Mouse (Mus musculus) kidney, postnatal 36 days (tissue): Measurements from ENCODE around the gene Serpina1e.
"Not testable (repeated sequence)": the region's sequence is repeated elsewhere in the genome, so short reads cannot be mapped to it uniquely, and the experiment has no call there.

Experiments used
- DNase-seq, 2 experiments: peaks; one replicate each; pipeline ENCODE4 v3.0.0; 2021 to 2022; ENCODE audit warnings: mixed read lengths in 2 of 2

The Serpina1e gene

GRCm38 (mm10) chr12:103962337-103962736, 3.6 kb upstream of the Serpina1e start:
- DNase-seq, result peak in 1 of 2 experiments; percentile 10

GRCm38 (mm10) chr12:103961716-103962115, 2.9 kb upstream of the Serpina1e start:
- DNase-seq, result no peak

- not testable (repeated sequence) for DNase-seq
Measured at GRCm38 (mm10) chr12:103956555-103956954, 2.2 kb downstream of the Serpina1e start.

DNA sequence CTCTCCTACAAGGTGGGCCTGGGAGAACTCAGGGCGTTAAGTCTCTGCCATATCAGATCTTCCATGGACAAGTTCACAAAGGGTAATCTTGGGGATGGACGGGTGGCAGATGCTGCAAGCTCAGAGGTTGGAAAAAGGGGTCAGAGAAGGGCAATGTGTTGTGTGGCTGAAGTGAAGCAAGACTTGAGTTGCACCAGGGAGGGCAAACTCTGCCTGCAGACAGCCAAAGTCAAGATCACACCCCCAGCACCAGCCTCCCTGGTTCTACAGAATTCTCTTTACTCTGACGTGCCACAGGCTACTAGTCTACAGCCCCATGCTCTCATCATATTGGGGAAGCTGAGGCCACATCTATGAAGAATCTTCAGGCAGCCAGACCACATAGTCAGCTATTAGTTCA, 5.8 kb downstream of the Serpina1e start:
- not testable (repeated sequence) for DNase-seq

DNA sequence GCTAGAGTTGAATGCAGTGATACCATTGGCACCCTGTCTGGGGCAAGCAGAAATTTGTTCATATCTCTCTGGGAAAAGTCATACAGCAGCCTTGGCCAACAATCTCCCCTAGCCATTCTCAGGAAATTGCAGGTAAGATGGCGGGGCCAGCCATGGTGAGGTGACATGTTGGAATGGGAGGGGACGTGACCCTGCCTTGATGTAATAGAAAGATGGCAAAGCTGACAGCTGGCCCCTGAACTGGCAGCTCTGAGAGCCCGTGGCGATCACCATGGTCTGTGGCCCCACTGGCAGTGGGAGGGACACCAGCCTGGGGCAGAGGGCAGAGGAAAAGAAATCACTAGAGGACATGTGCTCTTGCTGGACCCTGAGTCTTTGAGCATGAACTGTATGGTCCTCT, 12.5 kb downstream of the Serpina1e start:
- DNase-seq, result no peak

GRCm38 (mm10) chr12:103909181-103909580, 49.6 kb downstream of the Serpina1e start:
- peak; percentile 43 to 65 for DNase-seq

- not testable (repeated sequence) for DNase-seq
Measured at GRCm38 (mm10) chr12:103907746-103908145, 51.0 kb downstream of the Serpina1e start.

DNA sequence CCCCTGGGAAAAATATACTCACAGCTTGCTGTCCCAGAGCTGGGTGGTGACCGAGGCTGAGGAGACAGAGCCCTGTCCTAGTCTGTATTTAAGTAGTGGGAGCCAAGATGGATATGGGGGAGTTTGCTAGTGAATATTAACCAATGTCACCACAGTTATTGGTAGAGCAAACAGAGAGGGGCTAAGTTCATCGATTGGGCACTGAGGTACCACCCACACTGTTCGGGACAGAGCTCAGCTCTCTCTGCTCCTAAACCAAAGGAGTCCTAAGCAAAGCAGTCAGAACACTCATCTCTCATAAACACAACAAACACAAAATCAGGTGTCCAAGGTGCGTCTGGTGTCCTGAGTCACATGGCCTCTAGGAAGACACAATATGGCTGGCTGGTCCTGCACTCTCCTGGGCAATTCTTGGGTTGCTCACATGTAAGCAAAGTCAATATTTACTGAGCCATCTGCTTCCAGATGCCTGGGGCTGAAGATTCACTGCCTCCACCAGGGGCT, 53.9 kb downstream of the Serpina1e start, which contains the start of gene Serpina1c:
Gene Serpina1c, minus strand, starts transcription at position 51 of the 504 bp plus-strand sequence.
- DNase-seq, result not testable (repeated sequence)

- DNase-seq, result peak in 1 of 2 experiments; percentile 14
Measured at GRCm38 (mm10) chr12:103901929-103902328, 56.8 kb downstream of the Serpina1e start.
